Mouse (Mus musculus) MEL (cell line): ENCODE measurements at regions not wholly inside any gene's neighbourhood (a gene's known extent, or its start where the extent isn't known, plus 50 kb on each side); places are given as distances from the start of the nearest gene placed in this dataset.

ENCODE experiments used
- DNase-seq: peaks from one replicate; pipeline ENCODE4 v3.0.0; 2011; ENCODE audit warnings: low read depth, low spot score
- H3K27ac ChIP-seq: 2 replicates; pipeline ENCODE4 v1.5.1; 2012; ENCODE audit warnings: low read depth, mild to moderate bottlenecking, control low read depth, low read length, moderate library complexity; ENCODE audit not compliant: control insufficient read depth
- H3K27me3 ChIP-seq, 2 experiments: fragments of 150-350 bp in 1 of 2; sonication (generic) in 1 of 2; 2 replicates each; pipeline ENCODE4 v1.6.1; 2012; ENCODE audit warnings: low read length in 2 of 2, mild to moderate bottlenecking in 2 of 2, improper control_type of control experiment in 1 of 2, moderate library complexity in 1 of 2; ENCODE audit not compliant: insufficient read depth in 2 of 2, control insufficient read depth in 1 of 2
- H3K36me3 ChIP-seq, 2 experiments: 2 replicates each; pipeline ENCODE4 v1.6.1; 2012 to 2014; ENCODE audit warnings: low read length in 2 of 2, improper control_type of control experiment in 1 of 2, inconsistent platforms in 1 of 2, mild to moderate bottlenecking in 1 of 2; ENCODE audit not compliant: insufficient read depth in 2 of 2, control insufficient read depth in 1 of 2
- H3K4me1 ChIP-seq, 2 experiments: fragments of 150-350 bp in 1 of 2; sonication (generic) in 1 of 2; 2 replicates each; pipeline ENCODE4 v1.6.1; 2012; ENCODE audit warnings: low read length in 2 of 2, improper control_type of control experiment in 1 of 2, mild to moderate bottlenecking in 1 of 2; ENCODE audit not compliant: insufficient read depth in 2 of 2, control insufficient read depth in 1 of 2
- H3K4me3 ChIP-seq, 2 experiments: fragments of 150-350 bp in 1 of 2; sonication (generic) in 1 of 2; 2 replicates each; pipeline ENCODE4 v1.5.1; 2012; ENCODE audit warnings: low read depth in 2 of 2, low read length in 2 of 2, mild to moderate bottlenecking in 2 of 2, moderate library complexity in 2 of 2, control low read depth in 1 of 2, improper control_type of control experiment in 1 of 2; ENCODE audit not compliant: control insufficient read depth in 1 of 2, insufficient read depth in 1 of 2
- H3K79me2 ChIP-seq: 2 replicates; pipeline ENCODE4 v1.6.1; 2012; ENCODE audit warnings: mild to moderate bottlenecking, low read length, moderate library complexity; ENCODE audit not compliant: control insufficient read depth, poor library complexity, insufficient read depth
- H3K9ac ChIP-seq: 2 replicates; pipeline ENCODE4 v1.6.1; 2012; ENCODE audit warnings: low read depth, mild to moderate bottlenecking, control low read depth, low read length, moderate library complexity; ENCODE audit not compliant: control insufficient read depth, poor library complexity, severe bottlenecking
- H3K9me3 ChIP-seq: fragments of 150-350 bp; sonication (generic); replicated peaks from 2 replicates; pipeline ENCODE4 v1.6.1; 2012; ENCODE audit warnings: mild to moderate bottlenecking, low read length, improper control_type of control experiment, moderate library complexity; ENCODE audit not compliant: insufficient read depth
- BHLHE40 ChIP-seq: IDR thresholded peaks from 2 replicates; pipeline ENCODE4 v1.6.1; 2012; ENCODE audit warnings: low read depth, mild to moderate bottlenecking, inconsistent platforms, low read length, improper control_type of control experiment, borderline replicate concordance
- CHD2 ChIP-seq: IDR thresholded peaks from 2 replicates; pipeline ENCODE4 v1.6.1; 2011; ENCODE audit warnings: low read length, improper control_type of control experiment
- E2F4 ChIP-seq: IDR thresholded peaks from 2 replicates; pipeline ENCODE4 v1.6.1; 2011; ENCODE audit warnings: low read depth, low read length, improper control_type of control experiment, borderline replicate concordance
- ETS1 ChIP-seq: IDR thresholded peaks from 2 replicates; pipeline ENCODE4 v1.6.1; 2012; ENCODE audit warnings: low read depth, mild to moderate bottlenecking, inconsistent platforms, low read length, improper control_type of control experiment, moderate library complexity
- GATA1 ChIP-seq: IDR thresholded peaks from 2 replicates; pipeline ENCODE4 v1.6.1; 2011; ENCODE audit warnings: low read depth, low read length, improper control_type of control experiment
- HCFC1 ChIP-seq: IDR thresholded peaks from 2 replicates; pipeline ENCODE4 v1.6.1; 2012; ENCODE audit warnings: low read depth, mild to moderate bottlenecking, inconsistent platforms, low read length, improper control_type of control experiment, moderate library complexity
- MAFK ChIP-seq: IDR thresholded peaks from 2 replicates; pipeline ENCODE4 v1.6.1; 2011; ENCODE audit warnings: low read depth, mild to moderate bottlenecking, low read length, improper control_type of control experiment, borderline replicate concordance
- MYB ChIP-seq: IDR thresholded peaks from 2 replicates; pipeline ENCODE4 v1.6.1; 2011; ENCODE audit warnings: mild to moderate bottlenecking, low read depth, low read length, improper control_type of control experiment
- POLR2A ChIP-seq, 2 experiments: IDR thresholded peaks; 2 replicates each; pipeline ENCODE4 v1.6.1; 2011 to 2012; ENCODE audit warnings: low read length in 2 of 2, mild to moderate bottlenecking in 2 of 2, control low read depth in 1 of 2, improper control_type of control experiment in 1 of 2, low read depth in 1 of 2, moderate library complexity in 1 of 2; ENCODE audit not compliant: control insufficient read depth in 1 of 2, insufficient read depth in 1 of 2, poor library complexity in 1 of 2
- POLR2AphosphoS2 ChIP-seq: IDR thresholded peaks from 2 replicates; pipeline ENCODE4 v1.6.1; 2011; ENCODE audit warnings: low read length, improper control_type of control experiment
- SIN3A ChIP-seq: IDR thresholded peaks from 2 replicates; pipeline ENCODE4 v1.6.1; 2012; ENCODE audit warnings: low read length, improper control_type of control experiment, inconsistent platforms
- SMC3 ChIP-seq: IDR thresholded peaks from 2 replicates; pipeline ENCODE4 v1.6.1; 2011; ENCODE audit warnings: low read depth, low read length, improper control_type of control experiment
- TAL1 ChIP-seq: IDR thresholded peaks from 2 replicates; pipeline ENCODE4 v1.6.1; 2012; ENCODE audit warnings: mild to moderate bottlenecking, inconsistent platforms, low read length, moderate library complexity, mixed read lengths
- TBP ChIP-seq: IDR thresholded peaks from 2 replicates; pipeline ENCODE4 v1.8.0; 2011; ENCODE audit warnings: low read depth, low read length, improper control_type of control experiment
- TCF12 ChIP-seq: IDR thresholded peaks from 2 replicates; pipeline ENCODE4 v1.6.1; 2014; ENCODE audit warnings: low read depth, mild to moderate bottlenecking, inconsistent platforms, low read length, improper control_type of control experiment, moderate library complexity
- USF2 ChIP-seq, 2 experiments: IDR thresholded peaks; 2 replicates each; pipeline ENCODE4 v1.6.1; 2011 to 2012; ENCODE audit warnings: improper control_type of control experiment in 2 of 2, low read length in 2 of 2, borderline replicate concordance in 1 of 2, inconsistent platforms in 1 of 2, low read depth in 1 of 2, mild to moderate bottlenecking in 1 of 2; ENCODE audit not compliant: insufficient read depth in 1 of 2
- ZC3H11A ChIP-seq: IDR thresholded peaks from 2 replicates; pipeline ENCODE4 v1.6.1; 2012; ENCODE audit warnings: low read depth, mild to moderate bottlenecking, inconsistent platforms, low read length, improper control_type of control experiment
- ZMIZ1 ChIP-seq: IDR thresholded peaks from 2 replicates; pipeline ENCODE4 v1.6.1; 2012; ENCODE audit warnings: low read depth, mild to moderate bottlenecking, inconsistent platforms, low read length, improper control_type of control experiment, moderate library complexity
- ZNF384 ChIP-seq: IDR thresholded peaks from 2 replicates; pipeline ENCODE4 v1.6.1; 2012; ENCODE audit warnings: low read depth, mild to moderate bottlenecking, inconsistent platforms, low read length, improper control_type of control experiment

DNA sequence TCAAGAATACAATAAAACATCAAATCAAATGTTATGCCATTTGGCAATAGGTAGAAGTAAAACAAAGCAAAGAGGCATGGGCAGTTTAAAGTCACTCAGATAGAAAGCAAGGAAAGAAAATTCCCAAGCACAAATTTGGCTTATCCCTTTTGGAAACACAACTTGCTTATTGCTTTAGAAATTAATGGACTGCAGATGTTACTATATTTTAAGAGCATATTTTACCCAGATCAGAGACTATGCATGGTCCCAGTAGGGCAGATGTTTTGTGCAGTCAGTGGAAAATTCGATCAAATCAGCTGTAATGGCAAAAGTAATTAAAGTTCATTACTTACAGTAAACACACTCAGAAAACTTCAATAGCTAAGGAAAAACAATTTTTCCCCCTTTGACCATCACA is 245.9 kb downstream of the Rfpl4b start:
- no peak overlapping the region for H3K9ac ChIP-seq
- no peaks in the 10 kb centered on the region for H3K9me3 ChIP-seq
- H3K27me3 ChIP-seq, result no peaks in the 10 kb centered on the region
- H3K79me2 ChIP-seq, result no peaks in the 10 kb centered on the region
- H3K4me3 ChIP-seq, result no peak overlapping the region
- H3K4me1 ChIP-seq, result no peaks in the 10 kb centered on the region
- H3K27ac ChIP-seq, result no peak overlapping the region
- DNase-seq, result no peak
- TF ChIP-seq SIN3A (no peak), CHD2 (no peak), BHLHE40 (no peak), TBP (no peak), USF2 (IDR thresholded peaks at IDR 0.05; ENCODE audit: borderline replicate concordance in 1 of 2, insufficient read depth in 1 of 2, low read depth in 1 of 2, low read length in 2 of 2) (no peak), ZMIZ1 (no peak), GATA1 (no peak), POLR2AphosphoS2 (no peak)
- no peaks in the 10 kb centered on the region for H3K36me3 ChIP-seq

DNA sequence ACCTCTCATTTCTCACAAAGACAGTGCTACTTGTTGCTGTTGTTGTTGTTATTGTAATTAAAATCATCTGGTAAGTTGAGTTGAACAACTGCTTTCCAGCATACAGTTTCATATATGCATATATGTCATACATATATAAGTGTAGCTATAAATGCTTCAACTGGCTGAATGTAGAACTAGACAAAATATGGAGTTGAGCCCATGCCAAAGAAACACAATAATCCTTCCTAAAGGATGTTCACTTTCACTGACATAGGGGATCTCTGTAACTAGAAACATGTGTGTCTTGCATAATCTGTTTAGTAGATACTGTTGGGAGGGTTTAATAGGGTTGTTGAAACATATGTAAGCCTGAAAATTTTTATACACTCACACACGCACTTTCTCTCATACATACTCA is 247.9 kb downstream of the Rfpl4b start:
- no peaks in the 10 kb centered on the region for H3K79me2 ChIP-seq
- H3K4me1 ChIP-seq, result no peaks in the 10 kb centered on the region
- no peak for DNase-seq
- no peak overlapping the region for H3K4me3 ChIP-seq
- H3K27ac ChIP-seq, result no peak overlapping the region
- H3K9me3 ChIP-seq, result no peaks in the 10 kb centered on the region
- H3K9ac ChIP-seq, result no peak overlapping the region
- H3K36me3 ChIP-seq, result no peaks in the 10 kb centered on the region
- H3K27me3 ChIP-seq, result no peaks in the 10 kb centered on the region
- TF ChIP-seq SMC3, result no peak
- no peak for TF ChIP-seq E2F4
- no peak for TF ChIP-seq HCFC1
- no peak for TF ChIP-seq TAL1
- TF ChIP-seq MYB, result no peak
- no peak for TF ChIP-seq MAFK
- no peak for TF ChIP-seq ETS1
- no peak for TF ChIP-seq POLR2A (IDR thresholded peaks at IDR 0.05; ENCODE audit: control insufficient read depth in 1 of 2, insufficient read depth in 1 of 2, low read depth in 1 of 2, low read length in 2 of 2, poor library complexity in 1 of 2)
- TF ChIP-seq ZC3H11A, result no peak
- no peak for TF ChIP-seq TCF12
- TF ChIP-seq ZNF384, result no peak
- TF ChIP-seq POLR2AphosphoS2, result no peak
